Mouse (Mus musculus): ENCODE data around the gene Dpp6.

DNA sequence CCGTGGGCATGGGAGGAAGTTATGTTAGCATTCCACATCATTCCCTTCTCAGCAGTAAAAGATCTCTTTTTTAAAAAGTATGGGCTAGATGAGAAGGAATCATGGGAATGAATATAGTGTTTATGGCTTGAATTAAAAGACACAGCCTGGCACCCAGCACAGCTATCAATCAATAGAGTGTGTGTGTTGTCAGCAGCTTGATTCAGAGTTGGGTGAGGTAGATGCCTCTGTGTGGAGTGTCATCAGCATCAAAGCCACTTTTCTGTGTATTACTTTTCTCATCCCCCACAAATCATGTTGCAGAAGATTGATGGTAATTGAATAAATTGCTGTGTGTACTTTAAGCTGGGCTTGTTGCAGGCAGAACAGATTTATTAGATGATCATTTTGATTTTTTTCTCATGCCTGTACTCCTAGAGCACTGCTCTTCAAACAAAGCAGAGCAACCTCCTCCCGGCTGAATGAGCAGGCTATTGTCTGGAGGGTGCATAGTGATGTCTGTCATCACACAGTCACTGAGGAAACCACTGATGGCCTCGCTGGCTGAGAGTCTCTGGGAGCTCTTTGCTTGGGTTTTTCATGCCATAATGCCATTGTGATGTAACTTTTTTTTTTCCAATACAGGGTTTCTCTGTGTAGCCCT is 201.4 kb downstream of the Dpp6 start:
- no peak for TF ChIP-seq CTCF (IDR thresholded peaks at IDR 0.05; ENCODE audit: control insufficient read depth, insufficient read depth, insufficient read length)
- TF ChIP-seq CEBPB (IDR thresholded peaks at IDR 0.05; ENCODE audit: low read depth) = no peak
- no peak for TF ChIP-seq MAX (IDR thresholded peaks at IDR 0.05)

Measured in C2C12 (cell line).